Mouse (Mus musculus) forebrain, postnatal 0 days (tissue): ENCODE data around the gene Samd4b. TPM values are rescaled to one million over a fixed set of nuclear protein-coding genes. Genes with fewer than 3 reads are reported as not detected.

Experiments used
- ATAC-seq: fragments of 200-750 bp; cut with Nextera tagmentation; 2 replicates; pipeline ENCODE4 v1.8.0; 2017; ENCODE audit warnings: mild to moderate bottlenecking, moderate library complexity
- DNase-seq: peaks from one replicate; pipeline ENCODE4 v3.0.0-alpha.2; 2015
- H3K27ac ChIP-seq: fragments of 300-500 bp; sonication (generic); 2 replicates; pipeline ENCODE4 v1.5.1; 2014; ENCODE audit warnings: low read depth, mild to moderate bottlenecking, antibody characterized with exemption, low read length, moderate library complexity, mixed read lengths
- H3K27me3 ChIP-seq: fragments of 300-500 bp; sonication (generic); 2 replicates; pipeline ENCODE4 v1.6.1; 2014; ENCODE audit warnings: mild to moderate bottlenecking, low read length, mixed read lengths; ENCODE audit not compliant: insufficient read depth
- H3K36me3 ChIP-seq: fragments of 300-500 bp; sonication (generic); 2 replicates; pipeline ENCODE4 v1.6.1; 2014; ENCODE audit warnings: mild to moderate bottlenecking, moderate library complexity; ENCODE audit not compliant: insufficient read depth
- H3K4me1 ChIP-seq: fragments of 300-500 bp; sonication (generic); 2 replicates; pipeline ENCODE4 v1.6.1; 2014; ENCODE audit warnings: antibody characterized with exemption; ENCODE audit not compliant: insufficient read depth
- H3K4me2 ChIP-seq: fragments of 300-500 bp; sonication (generic); 2 replicates; pipeline ENCODE4 v1.6.1; 2014; ENCODE audit warnings: low read depth, mild to moderate bottlenecking, moderate library complexity
- H3K4me3 ChIP-seq: fragments of 300-500 bp; sonication (generic); 2 replicates; pipeline ENCODE4 v1.5.1; 2014; ENCODE audit warnings: low read depth, low read length, mixed read lengths
- H3K9ac ChIP-seq: fragments of 300-500 bp; sonication (generic); 2 replicates; pipeline ENCODE4 v1.6.1; 2014; ENCODE audit warnings: mild to moderate bottlenecking
- H3K9me3 ChIP-seq: fragments of 300-500 bp; sonication (generic); 2 replicates; pipeline ENCODE4 v1.6.1; 2016; ENCODE audit warnings: low read length
- CTCF ChIP-seq: sonication (generic); IDR thresholded peaks from 2 replicates; pipeline ENCODE4 v1.5.1; 2016; ENCODE audit warnings: antibody characterized with exemption, control low read depth, low read depth
- WGBS: fragments of 180-500 bp; shearing (Covaris S2); extraction: QIAGEN DNeasy Blood & Tissue Kit; methylation state at CpG from one replicate; pipeline ENCODE4 v1.1.7; 2014; 5-methylcytosine and 5-hydroxymethylcytosine counted together
- polyA plus RNA-seq: library from polyadenylated mRNA; unstranded; fragments of >200 nt; fragmentation: Nextera tagmentation; extraction: Ambion mirVana; gene quantifications from 2 replicates; pipeline ENCODE4 v1.2.1, GENCODE M21; 2015
- total RNA-seq: library from RNA; depleted of rRNA; stranded (reverse); fragments of >200 nt; gene quantifications from 2 replicates; pipeline ENCODE4 v1.2.3, GENCODE M21; 2014; rRNA removed

Gene Samd4b
- total RNA-seq: 35.2 and 49.1 TPM in 2 replicates
- polyA plus RNA-seq: 21.4 and 23.3 TPM in 2 replicates

- WGBS: 2% methylated on average over 66 of the region's 66 CpGs
- TF ChIP-seq CTCF: peak; percentile 50
Observed at GRCm38 (mm10) chr7:28597642-28598446, at the start of gene Samd4b, which contains the start of gene Pak4. Samd4b (minus strand) TSS chr7:28598144. Pak4 (minus strand) TSS chr7:28598185.

GRCm38 (mm10) chr7:28647016-28647415 is 49.1 kb upstream of the Samd4b start:
- Histone ChIP-seq H3K4me1 (no peaks in the 10 kb centered on the region), H3K4me3 (no peak overlapping the region), H3K36me3 (no peaks in the 10 kb centered on the region), H3K27ac (no peak overlapping the region), H3K9ac (no peak overlapping the region), H3K4me2 (no peak overlapping the region), H3K27me3 (no peaks in the 10 kb centered on the region), H3K9me3 (no peaks in the 10 kb centered on the region)
- 0 out of 2 replicates have a peak, but pooled peaks have one; percentile 10 for TF ChIP-seq CTCF
- DNase-seq (no peak), ATAC-seq (no peak)
- WGBS: 54% methylated on average over 7 of the region's 7 CpGs

More at GRCm38 (mm10) chr7:28597642-28598446, at the start of gene Samd4b, which contains the start of gene Pak4:
- no peaks in the 10 kb centered on the region for H3K9me3 ChIP-seq
- no peaks in the 10 kb centered on the region for H3K27me3 ChIP-seq
- peak within 1 kb of the TSS; percentile 61 for H3K9ac ChIP-seq
- peak within 1 kb of the TSS; percentile 79 for H3K4me3 ChIP-seq
- H3K36me3 ChIP-seq: no peaks in the 10 kb centered on the region
- ATAC-seq (peak; percentile 97), DNase-seq (peak; percentile 99)
- peak within 1 kb of the TSS; percentile 86 for H3K4me2 ChIP-seq
- H3K27ac ChIP-seq: peak within 1 kb of the TSS; percentile 83
- H3K4me1 ChIP-seq: peaks cover 7% of the 10 kb centered on the region; the same call in 1 of the 2 replicates

GRCm38 (mm10) chr7:28645947-28646475 is 48.1 kb upstream of the Samd4b start:
- no peak for DNase-seq
- Histone ChIP-seq H3K27me3 (no peaks in the 10 kb centered on the region), H3K36me3 (no peaks in the 10 kb centered on the region), H3K4me1 (no peaks in the 10 kb centered on the region), H3K4me3 (no peak overlapping the region), H3K27ac (no peak overlapping the region), H3K9ac (no peak overlapping the region), H3K4me2 (no peak overlapping the region), H3K9me3 (no peaks in the 10 kb centered on the region)
- no peak for ATAC-seq
- TF ChIP-seq CTCF: no peak
- WGBS: 87% methylated on average over 2 of the region's 2 CpGs

GRCm38 (mm10) chr7:28645366-28645765 is 47.4 kb upstream of the Samd4b start:
- Histone ChIP-seq H3K4me3 (no peak overlapping the region), H3K27me3 (no peaks in the 10 kb centered on the region), H3K9me3 (no peaks in the 10 kb centered on the region), H3K36me3 (no peaks in the 10 kb centered on the region), H3K27ac (no peak overlapping the region), H3K4me2 (no peak overlapping the region), H3K4me1 (no peaks in the 10 kb centered on the region), H3K9ac (no peak overlapping the region)
- no peak for TF ChIP-seq CTCF
- DNase-seq: no peak
- 17% methylated on average over 6 of the region's 6 CpGs for WGBS
- ATAC-seq: no peak

- no peak for TF ChIP-seq CTCF
- Histone ChIP-seq H3K9me3 (no peaks in the 10 kb centered on the region), H3K4me3 (no peak overlapping the region), H3K27ac (no peak overlapping the region), H3K27me3 (no peaks in the 10 kb centered on the region), H3K4me2 (no peak overlapping the region), H3K36me3 (no peaks in the 10 kb centered on the region), H3K9ac (no peak overlapping the region), H3K4me1 (no peaks in the 10 kb centered on the region)
- ATAC-seq (no peak), DNase-seq (no peak)
- 83% methylated on average over 8 of the region's 8 CpGs for WGBS
Observed at GRCm38 (mm10) chr7:28641546-28641945, 43.6 kb upstream of the Samd4b start.

GRCm38 (mm10) chr7:28637511-28637910 is 39.6 kb upstream of the Samd4b start:
- Histone ChIP-seq H3K4me1 (no peaks in the 10 kb centered on the region), H3K4me2 (no peak overlapping the region), H3K9me3 (no peaks in the 10 kb centered on the region), H3K9ac (no peak overlapping the region), H3K27me3 (no peaks in the 10 kb centered on the region), H3K4me3 (no peak overlapping the region), H3K27ac (no peak overlapping the region), H3K36me3 (no peaks in the 10 kb centered on the region)
- DNase-seq: no peak
- no peak for TF ChIP-seq CTCF
- 28% methylated on average over 8 of the region's 8 CpGs for WGBS
- ATAC-seq: no peak

- DNase-seq: no peak
- Histone ChIP-seq H3K27me3 (peaks cover 21% of the 10 kb centered on the region), H3K4me2 (no peak overlapping the region), H3K4me1 (no peaks in the 10 kb centered on the region), H3K27ac (no peak overlapping the region), H3K9ac (no peak overlapping the region), H3K9me3 (no peaks in the 10 kb centered on the region), H3K4me3 (no peak overlapping the region), H3K36me3 (no peaks in the 10 kb centered on the region)
- 72% methylated on average over 4 of the region's 4 CpGs for WGBS
- no peak for TF ChIP-seq CTCF
- ATAC-seq: no peak
Observed at GRCm38 (mm10) chr7:28634128-28634527, 36.2 kb upstream of the Samd4b start.
